ENCODE assay signal across 8 mouse cellular contexts in the genomic region with DNA sequence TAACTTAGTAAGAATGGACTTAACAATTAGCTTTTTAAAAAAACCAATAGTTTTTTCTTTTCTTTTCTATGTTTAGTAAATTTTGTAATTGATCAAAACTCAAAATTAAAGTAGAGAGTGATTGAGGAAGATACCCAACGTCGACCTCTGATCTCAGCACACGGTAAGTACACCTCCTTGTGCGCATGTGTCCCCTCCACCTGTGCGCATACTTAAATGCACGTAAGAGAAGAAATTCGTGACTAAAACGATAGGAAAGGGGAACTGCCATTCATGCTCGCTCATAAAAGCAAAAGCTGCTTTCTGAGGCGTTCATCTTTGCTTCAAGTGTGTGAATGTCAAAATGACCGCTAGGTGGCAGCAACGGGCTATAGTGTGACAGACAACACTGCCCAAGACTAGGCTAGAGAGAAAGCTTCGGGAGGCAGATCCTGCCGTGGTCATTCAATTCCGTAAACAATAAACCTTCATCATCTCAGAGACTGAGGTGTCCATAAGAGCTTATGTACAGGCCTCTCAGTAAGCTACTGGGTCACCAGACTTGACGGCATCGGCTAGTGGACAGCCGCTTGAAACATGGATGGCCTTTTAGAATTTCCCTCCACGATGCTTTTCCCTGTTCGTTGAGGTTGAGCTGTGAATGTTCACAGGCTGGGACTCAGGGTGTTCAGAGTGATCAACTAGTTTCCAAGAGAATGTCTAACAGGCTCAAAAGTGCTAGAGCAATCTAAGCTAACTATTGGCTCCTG. TPM values are rescaled to one million over a fixed set of nuclear protein-coding genes. Genes with fewer than 3 reads are reported as not detected.
A peak's percentile ranks its signal among the peaks of the same experiment; 100 is the strongest.
DNase-seq lines count a peak whose midpoint lies in the region; ATAC-seq and TF ChIP-seq lines count a peak whose summit lies in the region.

No protein-coding gene starts in this region.

- DNase-seq in B cell, adult 2 months: peak; percentile 83
- peak; percentile 23 to 54 for DNase-seq in monocyte, adult 2 months (ENCODE audit: low read depth in 1 of 2, low spot score in 2 of 2)
- peak; percentile 35 to 72 for DNase-seq in spleen, postnatal 14 days (ENCODE audit: low spot score in 2 of 2)

- H3K27ac ChIP-seq in bone marrow macrophage, adult 2 months (ENCODE audit: insufficient read depth, low read depth, low read length): no peak overlapping the region
- H3K27ac ChIP-seq in embryonic fibroblast, embryonic 13.5 days (ENCODE audit: insufficient read depth, low read length): no peak overlapping the region
- H3K27ac ChIP-seq in heart, embryonic 11.5 days (ENCODE audit: low read depth, low read length): no peak overlapping the region
- H3K27ac ChIP-seq in kidney, embryonic 15.5 days: no peak overlapping the region
- H3K27ac ChIP-seq in limb, embryonic 15.5 days: no peak overlapping the region

- H3K27me3 ChIP-seq in heart, embryonic 11.5 days (ENCODE audit: control insufficient read depth, insufficient read depth, low read length): no peaks in the 10 kb centered on the region
- 0 out of 2 replicates have a peak, but pooled peaks cover 3% of the 10 kb centered on the region for H3K27me3 ChIP-seq in kidney, embryonic 15.5 days
- no peaks in the 10 kb centered on the region for H3K27me3 ChIP-seq in limb, embryonic 15.5 days

- H3K4me3 ChIP-seq in bone marrow macrophage, adult 2 months (ENCODE audit: insufficient read depth, low read length): peak overlapping the region; percentile 18; the same call in 1 of the 2 replicates
- no peak overlapping the region for H3K4me3 ChIP-seq in embryonic fibroblast, embryonic 13.5 days (ENCODE audit: insufficient read depth, low read length)
- H3K4me3 ChIP-seq in heart, embryonic 11.5 days (ENCODE audit: low read depth, low read length): peak overlapping the region; percentile 25; the same call in 1 of the 2 replicates
- H3K4me3 ChIP-seq in kidney, embryonic 15.5 days (replicated peaks): peak overlapping the region; percentile 31
- H3K4me3 ChIP-seq in limb, embryonic 15.5 days: 0 out of 2 replicates have a peak overlapping the region, but pooled peaks have one; percentile 17

- TF ChIP-seq POLR2A in bone marrow macrophage, adult 2 months (IDR thresholded peaks at IDR 0.05; ENCODE audit: borderline replicate concordance, low read depth, low read length): no peak
- TF ChIP-seq POLR2A in embryonic fibroblast, embryonic 13.5 days (IDR thresholded peaks at IDR 0.05; ENCODE audit: low read depth, low read length): no peak

- peak; percentile 65 for TF ChIP-seq CTCF in bone marrow macrophage, adult 2 months (IDR thresholded peaks at IDR 0.05; ENCODE audit: low read depth, low read length)
- TF ChIP-seq CTCF in embryonic fibroblast, embryonic 13.5 days (IDR thresholded peaks at IDR 0.05; ENCODE audit: borderline replicate concordance, insufficient read depth, low read length): peak; percentile 58; the same call in 1 of the 2 replicates

- peak overlapping the region; percentile 59 for H3K4me2 ChIP-seq in heart, embryonic 11.5 days
- peak overlapping the region; percentile 59 for H3K4me2 ChIP-seq in kidney, embryonic 15.5 days
- peak overlapping the region; percentile 40 for H3K4me2 ChIP-seq in limb, embryonic 15.5 days

- WGBS in heart, embryonic 11.5 days (ENCODE audit: insufficient replicate concordance): 29% methylated on average over 20 of the region's 20 CpGs
- WGBS in kidney, embryonic 15.5 days: 27% methylated on average over 20 of the region's 20 CpGs
- 26% methylated on average over 20 of the region's 20 CpGs for WGBS in limb, embryonic 15.5 days

- H3K9ac ChIP-seq in heart, embryonic 11.5 days (ENCODE audit: low read depth, low read length): peak overlapping the region; percentile 13; the same call in 1 of the 2 replicates
- H3K9ac ChIP-seq in kidney, embryonic 15.5 days: no peak overlapping the region
- no peak overlapping the region for H3K9ac ChIP-seq in limb, embryonic 15.5 days

- peak; percentile 72; the same call in 1 of the 2 replicates for ATAC-seq in heart, embryonic 11.5 days (replicated peaks; ENCODE audit: insufficient number of reproducible peaks, low FRiP score, low TSS enrichment)
- peak; percentile 90 for ATAC-seq in kidney, embryonic 15.5 days (replicated peaks; ENCODE audit: low FRiP score)
- no peak for ATAC-seq in limb, embryonic 15.5 days (ENCODE audit: insufficient number of reproducible peaks, low FRiP score, low TSS enrichment, low read depth)

- H3K4me1 ChIP-seq in bone marrow macrophage, adult 2 months (ENCODE audit: control insufficient read depth, insufficient read depth, low read length): no peaks in the 10 kb centered on the region
- no peaks in the 10 kb centered on the region for H3K4me1 ChIP-seq in embryonic fibroblast, embryonic 13.5 days (ENCODE audit: control insufficient read depth, insufficient read depth, low read length)
- no peaks in the 10 kb centered on the region for H3K4me1 ChIP-seq in heart, embryonic 11.5 days (ENCODE audit: control insufficient read depth, insufficient read depth, low read length)
- H3K4me1 ChIP-seq in kidney, embryonic 15.5 days: peaks cover 11% of the 10 kb centered on the region
- H3K4me1 ChIP-seq in limb, embryonic 15.5 days: no peaks in the 10 kb centered on the region

- H3K9me3 ChIP-seq in heart, embryonic 11.5 days (replicated peaks; ENCODE audit: control insufficient read depth, low read length): no peaks in the 10 kb centered on the region
- no peaks in the 10 kb centered on the region for H3K9me3 ChIP-seq in kidney, embryonic 15.5 days (replicated peaks)
- no peaks in the 10 kb centered on the region for H3K9me3 ChIP-seq in limb, embryonic 15.5 days

- no peaks in the 10 kb centered on the region for H3K36me3 ChIP-seq in heart, embryonic 11.5 days (ENCODE audit: control insufficient read depth, insufficient read depth, low read length)
- H3K36me3 ChIP-seq in kidney, embryonic 15.5 days: no peaks in the 10 kb centered on the region
- no peaks in the 10 kb centered on the region for H3K36me3 ChIP-seq in limb, embryonic 15.5 days

RNA-seq across cellular contexts. Expression of a gene that starts 4.5 kb away (rescaled TPM):
- polyA plus RNA-seq in bone marrow macrophage, adult 2 months (2012; ENCODE audit: insufficient read depth, insufficient read length, missing spikeins): not detected in 2 replicates
- polyA plus RNA-seq in embryonic fibroblast, embryonic 13.5 days (2011; ENCODE audit: insufficient read length, low read depth, missing spikeins): not detected in 2 replicates
- not detected in 2 replicates for polyA plus RNA-seq in heart, embryonic 11.5 days (2014; fragmentation: Nextera tagmentation; extraction: Ambion mirVana)
- 0.09 and 0.19 TPM in 2 replicates for polyA plus RNA-seq in kidney, embryonic 15.5 days (2015; fragmentation: Nextera tagmentation; extraction: Ambion mirVana)
- polyA plus RNA-seq in limb, embryonic 15.5 days (2015; fragmentation: Nextera tagmentation; extraction: Ambion mirVana): 0.10 TPM in 1 of 2 replicates, not detected in the other

RNA-seq across cellular contexts. Expression of a gene that starts 19.4 kb away (rescaled TPM):
- polyA plus RNA-seq in bone marrow macrophage, adult 2 months (2012; ENCODE audit: insufficient read depth, insufficient read length, missing spikeins): not detected in 2 replicates
- polyA plus RNA-seq in embryonic fibroblast, embryonic 13.5 days (2011; ENCODE audit: insufficient read length, low read depth, missing spikeins): 5.4 and 11.9 TPM in 2 replicates
- polyA plus RNA-seq in heart, embryonic 11.5 days (2014; fragmentation: Nextera tagmentation; extraction: Ambion mirVana): not detected in 2 replicates
- polyA plus RNA-seq in kidney, embryonic 15.5 days (2015; fragmentation: Nextera tagmentation; extraction: Ambion mirVana): 0.74 and 0.91 TPM in 2 replicates
- polyA plus RNA-seq in limb, embryonic 15.5 days (2015; fragmentation: Nextera tagmentation; extraction: Ambion mirVana): 4.1 and 5.2 TPM in 2 replicates

RNA-seq across cellular contexts. Expression of a gene that starts 53.4 kb away (rescaled TPM):
- polyA plus RNA-seq in bone marrow macrophage, adult 2 months (2012; ENCODE audit: insufficient read depth, insufficient read length, missing spikeins): 0.27 and 1.0 TPM in 2 replicates
- 2.4 and 3.4 TPM in 2 replicates for polyA plus RNA-seq in embryonic fibroblast, embryonic 13.5 days (2011; ENCODE audit: insufficient read length, low read depth, missing spikeins)
- 8.0 and 8.7 TPM in 2 replicates for polyA plus RNA-seq in heart, embryonic 11.5 days (2014; fragmentation: Nextera tagmentation; extraction: Ambion mirVana)
- 8.4 and 9.6 TPM in 2 replicates for polyA plus RNA-seq in kidney, embryonic 15.5 days (2015; fragmentation: Nextera tagmentation; extraction: Ambion mirVana)
- 6.2 and 6.8 TPM in 2 replicates for polyA plus RNA-seq in limb, embryonic 15.5 days (2015; fragmentation: Nextera tagmentation; extraction: Ambion mirVana)

RNA-seq across cellular contexts. Expression of a gene that starts 54.9 kb away (rescaled TPM):
- 2.6 and 4.7 TPM in 2 replicates for polyA plus RNA-seq in bone marrow macrophage, adult 2 months (2012; ENCODE audit: insufficient read depth, insufficient read length, missing spikeins)
- 15.1 and 16.1 TPM in 2 replicates for polyA plus RNA-seq in embryonic fibroblast, embryonic 13.5 days (2011; ENCODE audit: insufficient read length, low read depth, missing spikeins)
- polyA plus RNA-seq in heart, embryonic 11.5 days (2014; fragmentation: Nextera tagmentation; extraction: Ambion mirVana): 10.8 and 15.9 TPM in 2 replicates
- polyA plus RNA-seq in kidney, embryonic 15.5 days (2015; fragmentation: Nextera tagmentation; extraction: Ambion mirVana): 14.0 and 14.2 TPM in 2 replicates
- polyA plus RNA-seq in limb, embryonic 15.5 days (2015; fragmentation: Nextera tagmentation; extraction: Ambion mirVana): 9.0 and 9.9 TPM in 2 replicates
